Mouse (Mus musculus): ENCODE data around the gene Gm10401. TPM values are rescaled to one million over a fixed set of nuclear protein-coding genes. Genes with fewer than 3 reads are reported as not detected.

The Gm10401 gene
- polyA plus RNA-seq, 1 experiment from 2014 or later = 8.5 TPM

DNA sequence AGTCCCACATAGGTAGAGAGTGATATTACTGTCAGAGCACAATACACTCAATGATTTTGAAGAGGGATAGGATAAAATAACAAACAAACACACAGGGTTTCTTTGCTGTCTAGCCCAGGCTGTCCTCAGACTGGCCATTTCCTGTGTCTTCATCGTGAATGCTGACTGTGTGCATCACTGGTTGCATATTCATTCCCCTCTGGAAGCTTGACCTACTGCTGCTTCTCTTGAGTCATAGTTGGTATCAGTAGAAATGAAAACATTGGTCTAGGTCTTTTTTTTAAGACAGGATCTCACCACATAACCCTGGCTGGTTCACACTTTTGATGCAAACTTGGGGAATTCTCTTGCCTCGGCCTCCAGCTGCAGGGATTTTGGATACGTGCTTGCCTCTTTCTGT lies 28.5 kb downstream of the Gm10401 start:
- Histone ChIP-seq H3K9ac (ENCODE audit: low read depth, low read length) (peak overlapping the region; percentile 44), H3K4me2 (ENCODE audit: low read depth, low read length) (peak overlapping the region; percentile 47; the same call in 1 of the 2 replicates), H3K36me3 (ENCODE audit: control insufficient read depth, insufficient read depth) (no peaks in the 10 kb centered on the region; the same call in 1 of the 2 replicates), H3K4me3 (ENCODE audit: low read depth, low read length) (no peak overlapping the region), H3K27me3 (ENCODE audit: control insufficient read depth, insufficient read depth, low read depth, low read length) (no peaks in the 10 kb centered on the region), H3K27ac (ENCODE audit: low read length) (peak overlapping the region; percentile 98), H3K4me1 (ENCODE audit: control insufficient read depth, low read depth, low read length) (peaks cover 74% of the 10 kb centered on the region), H3K9me3 (replicated peaks; ENCODE audit: control insufficient read depth, low read length) (no peaks in the 10 kb centered on the region)
- no peak for ATAC-seq (ENCODE audit: low read depth)
- WGBS (ENCODE audit: insufficient replicate concordance) = 58% methylated on average over 3 of the region's 3 CpGs

DNA sequence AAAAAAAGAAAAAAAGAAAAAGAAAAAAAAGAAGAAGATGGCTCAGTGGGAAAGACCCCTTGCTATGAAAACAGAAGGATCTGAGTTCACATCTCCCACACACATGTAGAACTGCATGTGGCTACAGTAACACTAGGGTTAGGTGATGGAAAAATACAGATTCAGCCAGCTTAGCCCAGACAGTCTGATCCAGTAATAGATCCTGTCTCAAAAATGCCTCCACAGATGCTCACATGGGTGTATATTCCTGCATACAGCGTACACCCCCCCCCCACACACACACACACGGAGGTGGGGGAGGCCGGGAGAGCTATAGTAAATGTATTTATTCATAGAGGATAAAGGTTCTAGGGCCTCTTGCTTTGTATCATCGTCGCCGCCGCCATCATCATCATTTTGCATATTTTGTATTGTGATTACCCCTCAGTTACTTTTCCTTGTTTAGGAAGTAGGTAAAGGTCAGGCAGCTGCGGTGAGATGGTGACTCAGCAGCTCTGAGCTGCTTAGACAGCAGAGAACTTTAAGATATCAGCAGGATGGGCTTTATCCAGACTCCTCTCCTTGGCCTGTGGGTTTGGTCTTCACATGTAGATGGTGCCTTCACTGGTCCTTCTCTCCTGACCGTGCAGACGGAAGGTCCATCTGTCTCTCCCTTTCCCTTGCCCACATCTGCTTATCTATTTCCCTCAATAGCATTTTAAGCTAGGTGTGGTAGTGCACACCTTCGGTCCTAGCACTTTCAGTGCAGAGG lies 29.2 kb downstream of the Gm10401 start:
- Histone ChIP-seq H3K4me1 (ENCODE audit: control insufficient read depth, low read depth, low read length) (peaks cover 67% of the 10 kb centered on the region), H3K9me3 (replicated peaks; ENCODE audit: control insufficient read depth, low read length) (no peaks in the 10 kb centered on the region), H3K27ac (ENCODE audit: low read length) (peak overlapping the region; percentile 98), H3K27me3 (ENCODE audit: control insufficient read depth, insufficient read depth, low read depth, low read length) (no peaks in the 10 kb centered on the region), H3K36me3 (ENCODE audit: control insufficient read depth, insufficient read depth) (0 out of 2 replicates have a peak, but pooled peaks cover 2% of the 10 kb centered on the region), H3K4me2 (ENCODE audit: low read depth, low read length) (peak overlapping the region; percentile 47), H3K4me3 (ENCODE audit: low read depth, low read length) (peak overlapping the region; percentile 19; the same call in 1 of the 2 replicates), H3K9ac (ENCODE audit: low read depth, low read length) (peak overlapping the region; percentile 44)
- peak; percentile 66 for ATAC-seq (ENCODE audit: low read depth)
- WGBS (ENCODE audit: insufficient replicate concordance) = 26% methylated on average over 11 of the region's 11 CpGs

DNA sequence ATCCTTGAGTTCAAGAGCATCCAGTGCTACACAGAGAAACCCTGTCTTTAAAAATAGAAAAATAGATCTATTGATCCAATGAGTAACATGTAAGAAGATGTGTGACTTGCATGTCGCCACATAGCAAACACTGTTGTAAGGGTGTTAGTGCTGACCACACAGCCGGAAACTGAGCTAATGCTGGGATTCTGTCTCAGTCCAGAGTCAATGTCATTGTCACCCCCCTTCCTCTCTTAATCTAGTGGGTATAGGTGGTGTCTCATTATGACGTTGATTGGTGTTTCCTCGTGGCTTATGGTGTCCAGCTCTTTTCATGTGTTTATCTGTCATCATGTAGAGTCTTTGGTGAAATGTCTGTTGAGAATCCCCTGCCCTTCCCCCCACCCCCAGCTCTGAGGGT lies 31.9 kb downstream of the Gm10401 start:
- Histone ChIP-seq H3K9me3 (replicated peaks; ENCODE audit: control insufficient read depth, low read length) (no peaks in the 10 kb centered on the region), H3K4me3 (ENCODE audit: low read depth, low read length) (no peak overlapping the region), H3K27me3 (ENCODE audit: control insufficient read depth, insufficient read depth, low read depth, low read length) (no peaks in the 10 kb centered on the region), H3K36me3 (ENCODE audit: control insufficient read depth, insufficient read depth) (0 out of 2 replicates have a peak, but pooled peaks cover 2% of the 10 kb centered on the region), H3K4me1 (ENCODE audit: control insufficient read depth, low read depth, low read length) (peaks cover 45% of the 10 kb centered on the region), H3K9ac (ENCODE audit: low read depth, low read length) (no peak overlapping the region), H3K27ac (ENCODE audit: low read length) (no peak overlapping the region), H3K4me2 (ENCODE audit: low read depth, low read length) (no peak overlapping the region)
- WGBS (ENCODE audit: insufficient replicate concordance) = 32% methylated on average over 4 of the region's 4 CpGs
- ATAC-seq (ENCODE audit: low read depth) = no peak

DNA sequence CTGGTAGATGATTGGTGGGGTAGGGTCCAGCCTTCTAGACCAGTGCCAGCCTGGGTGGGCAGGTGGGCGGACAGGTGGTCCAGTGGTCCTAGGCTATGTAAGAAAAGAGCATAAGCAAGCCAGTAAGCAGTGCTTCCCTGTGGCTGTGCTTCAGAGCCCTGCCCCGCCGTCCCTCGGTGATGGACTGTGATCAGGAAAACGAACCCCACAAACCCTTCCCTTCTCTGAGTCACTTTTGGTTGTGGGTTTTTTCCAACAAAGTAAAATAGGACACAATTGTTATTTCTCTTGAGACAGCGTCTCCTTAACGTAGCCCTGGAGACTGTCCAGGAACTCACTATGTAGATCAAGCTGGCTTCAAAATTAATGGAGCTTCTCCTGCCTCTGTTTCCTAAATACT lies 34.7 kb downstream of the Gm10401 start:
- Histone ChIP-seq H3K9me3 (replicated peaks; ENCODE audit: control insufficient read depth, low read length) (no peaks in the 10 kb centered on the region), H3K27me3 (ENCODE audit: control insufficient read depth, insufficient read depth, low read depth, low read length) (no peaks in the 10 kb centered on the region), H3K9ac (ENCODE audit: low read depth, low read length) (no peak overlapping the region), H3K36me3 (ENCODE audit: control insufficient read depth, insufficient read depth) (0 out of 2 replicates have a peak, but pooled peaks cover 2% of the 10 kb centered on the region), H3K4me2 (ENCODE audit: low read depth, low read length) (no peak overlapping the region), H3K4me1 (ENCODE audit: control insufficient read depth, low read depth, low read length) (peaks cover 45% of the 10 kb centered on the region), H3K4me3 (ENCODE audit: low read depth, low read length) (no peak overlapping the region), H3K27ac (ENCODE audit: low read length) (no peak overlapping the region)
- ATAC-seq (ENCODE audit: low read depth) = no peak
- WGBS (ENCODE audit: insufficient replicate concordance) = 81% methylated on average over 7 of the region's 7 CpGs

DNA sequence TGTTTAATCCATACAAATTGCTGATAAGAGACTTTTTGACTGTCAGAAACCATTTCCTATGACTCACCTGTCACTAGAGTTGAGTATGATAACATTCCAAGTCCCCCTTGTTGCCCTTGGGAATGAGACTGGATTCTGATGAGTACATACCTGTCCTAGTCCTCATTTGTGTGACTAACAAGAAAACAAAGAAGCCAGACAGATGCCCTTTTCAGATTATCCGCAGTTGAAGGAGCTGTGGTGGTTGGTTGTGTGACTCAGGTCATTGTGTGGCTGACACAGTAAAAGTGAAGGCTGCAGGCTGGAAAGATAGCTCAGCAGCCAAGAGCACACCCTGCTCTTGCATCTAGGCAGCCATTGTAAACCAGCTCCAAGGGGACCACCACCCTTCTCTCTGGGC lies 35.5 kb downstream of the Gm10401 start:
- H3K9ac ChIP-seq (ENCODE audit: low read depth, low read length) = no peak overlapping the region
- no peaks in the 10 kb centered on the region for H3K9me3 ChIP-seq (replicated peaks; ENCODE audit: control insufficient read depth, low read length)
- no peaks in the 10 kb centered on the region for H3K27me3 ChIP-seq (ENCODE audit: control insufficient read depth, insufficient read depth, low read depth, low read length)
- no peak for ATAC-seq (ENCODE audit: low read depth)
- H3K27ac ChIP-seq (ENCODE audit: low read length) = no peak overlapping the region
- no peak overlapping the region for H3K4me3 ChIP-seq (ENCODE audit: low read depth, low read length)
- no peak overlapping the region for H3K4me2 ChIP-seq (ENCODE audit: low read depth, low read length)
- H3K4me1 ChIP-seq (ENCODE audit: control insufficient read depth, low read depth, low read length) = peaks cover 45% of the 10 kb centered on the region
- 54% methylated on average over 1 of the region's 1 CpGs for WGBS (ENCODE audit: insufficient replicate concordance)
- 0 out of 2 replicates have a peak, but pooled peaks cover 2% of the 10 kb centered on the region for H3K36me3 ChIP-seq (ENCODE audit: control insufficient read depth, insufficient read depth)

DNA sequence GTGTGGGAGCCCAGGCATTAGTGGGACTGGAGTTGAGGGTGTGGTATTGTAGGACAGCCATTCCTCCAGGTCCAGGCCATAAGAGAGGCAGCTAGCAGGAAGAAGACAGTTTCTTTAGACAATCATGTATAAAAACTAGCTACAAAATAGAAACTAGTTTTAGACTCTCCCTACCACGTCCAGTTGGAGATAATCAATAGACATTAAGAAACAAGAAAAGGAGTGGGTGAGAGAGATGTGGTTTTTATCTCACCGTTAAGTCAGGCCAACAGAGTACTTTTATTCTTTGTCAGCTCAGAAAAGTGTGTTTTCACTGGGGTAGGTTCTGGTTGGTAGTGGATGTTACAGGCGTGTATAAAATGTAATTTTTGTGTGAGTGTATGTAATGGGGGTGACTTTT lies 37.1 kb downstream of the Gm10401 start:
- 42% methylated on average over 3 of the region's 3 CpGs for WGBS (ENCODE audit: insufficient replicate concordance)
- Histone ChIP-seq H3K4me2 (ENCODE audit: low read depth, low read length) (no peak overlapping the region), H3K9me3 (replicated peaks; ENCODE audit: control insufficient read depth, low read length) (0 out of 2 replicates have a peak, but pooled peaks cover 3% of the 10 kb centered on the region), H3K27ac (ENCODE audit: low read length) (no peak overlapping the region), H3K27me3 (ENCODE audit: control insufficient read depth, insufficient read depth, low read depth, low read length) (no peaks in the 10 kb centered on the region), H3K36me3 (ENCODE audit: control insufficient read depth, insufficient read depth) (0 out of 2 replicates have a peak, but pooled peaks cover 2% of the 10 kb centered on the region), H3K4me1 (ENCODE audit: control insufficient read depth, low read depth, low read length) (peaks cover 53% of the 10 kb centered on the region), H3K4me3 (ENCODE audit: low read depth, low read length) (no peak overlapping the region), H3K9ac (ENCODE audit: low read depth, low read length) (no peak overlapping the region)
- no peak for ATAC-seq (ENCODE audit: low read depth)

DNA sequence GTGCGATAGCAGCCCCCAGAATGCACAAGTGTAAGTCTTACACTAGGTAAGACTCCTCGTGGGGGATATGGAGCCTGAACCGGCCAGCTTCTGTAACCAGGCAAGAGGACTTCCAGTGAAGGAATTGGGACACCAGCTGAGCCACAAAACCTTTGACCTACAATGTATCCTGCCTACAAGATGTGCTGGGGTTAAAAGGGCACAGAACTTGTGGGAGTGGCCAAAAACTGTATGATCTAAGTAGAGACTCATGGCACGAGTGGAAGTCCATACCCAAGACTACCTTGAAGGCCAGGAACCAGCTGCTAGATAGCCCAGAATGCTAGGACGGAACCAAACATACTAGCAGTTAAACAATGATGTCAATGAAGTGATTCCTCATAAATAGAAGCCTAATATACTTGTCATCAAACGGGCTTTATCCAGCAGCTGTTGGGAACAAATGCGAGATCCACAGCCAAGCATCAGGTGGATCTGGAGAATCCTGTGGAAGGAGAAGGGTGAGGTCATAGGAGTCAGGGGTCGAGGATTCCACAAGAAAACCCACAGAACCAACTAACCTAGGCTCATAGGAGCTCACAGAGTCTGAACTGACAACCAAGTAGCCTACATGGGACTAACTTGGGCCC lies 37.9 kb downstream of the Gm10401 start:
- 70% methylated on average over 8 of the region's 8 CpGs for WGBS (ENCODE audit: insufficient replicate concordance)
- Histone ChIP-seq H3K4me3 (ENCODE audit: low read depth, low read length) (no peak overlapping the region), H3K4me1 (ENCODE audit: control insufficient read depth, low read depth, low read length) (peaks cover 61% of the 10 kb centered on the region), H3K4me2 (ENCODE audit: low read depth, low read length) (no peak overlapping the region), H3K27ac (ENCODE audit: low read length) (peak overlapping the region; percentile 79; the same call in 1 of the 2 replicates), H3K36me3 (ENCODE audit: control insufficient read depth, insufficient read depth) (0 out of 2 replicates have a peak, but pooled peaks cover 2% of the 10 kb centered on the region), H3K9ac (ENCODE audit: low read depth, low read length) (no peak overlapping the region), H3K27me3 (ENCODE audit: control insufficient read depth, insufficient read depth, low read depth, low read length) (no peaks in the 10 kb centered on the region), H3K9me3 (replicated peaks; ENCODE audit: control insufficient read depth, low read length) (0 out of 2 replicates have a peak, but pooled peaks cover 3% of the 10 kb centered on the region)
- ATAC-seq (ENCODE audit: low read depth) = no peak

DNA sequence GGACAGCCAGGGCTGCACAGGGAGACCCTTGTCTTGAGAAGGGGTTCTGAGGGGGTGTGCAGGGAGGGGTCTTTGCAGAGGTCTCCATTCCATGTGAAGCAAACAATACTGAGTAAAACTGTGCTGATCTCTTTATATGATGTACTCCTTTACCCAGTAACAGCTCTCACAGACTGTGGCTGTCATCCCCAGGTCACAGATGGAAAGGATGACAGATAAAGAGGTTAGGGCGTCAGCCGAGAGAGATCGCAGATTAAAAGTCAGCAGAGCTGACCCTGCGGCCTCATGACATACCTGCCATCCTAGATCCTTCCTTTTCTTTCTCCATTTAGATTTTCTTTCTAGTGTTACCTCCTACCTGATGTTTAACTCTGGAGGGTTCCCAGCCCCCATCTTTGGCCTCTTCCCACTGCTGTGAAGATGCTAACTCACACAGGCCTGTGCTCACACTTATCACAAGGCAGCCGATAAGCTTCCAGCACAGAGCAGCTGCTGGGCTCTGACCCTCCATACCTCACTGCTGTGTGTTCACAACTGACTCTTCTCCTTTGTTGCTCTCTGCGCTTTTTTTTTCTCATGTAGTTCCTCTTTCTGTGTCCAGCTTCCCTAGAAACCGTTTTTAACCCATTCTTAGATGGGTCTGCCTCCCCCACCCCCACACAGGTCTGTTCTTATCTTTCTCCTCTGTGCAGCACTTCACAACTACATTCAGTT lies 39.4 kb downstream of the Gm10401 start:
- H3K27me3 ChIP-seq (ENCODE audit: control insufficient read depth, insufficient read depth, low read depth, low read length) = no peaks in the 10 kb centered on the region
- H3K4me1 ChIP-seq (ENCODE audit: control insufficient read depth, low read depth, low read length) = peaks cover 75% of the 10 kb centered on the region
- H3K27ac ChIP-seq (ENCODE audit: low read length) = peak overlapping the region; percentile 79
- H3K4me3 ChIP-seq (ENCODE audit: low read depth, low read length) = peak overlapping the region; percentile 20
- ATAC-seq (ENCODE audit: low read depth) = peak; percentile 77
- H3K36me3 ChIP-seq (ENCODE audit: control insufficient read depth, insufficient read depth) = no peaks in the 10 kb centered on the region
- 7% methylated on average over 7 of the region's 7 CpGs for WGBS (ENCODE audit: insufficient replicate concordance)
- H3K9ac ChIP-seq (ENCODE audit: low read depth, low read length) = peak overlapping the region; percentile 10; the same call in 1 of the 2 replicates
- 0 out of 2 replicates have a peak, but pooled peaks cover 3% of the 10 kb centered on the region for H3K9me3 ChIP-seq (replicated peaks; ENCODE audit: control insufficient read depth, low read length)
- peak overlapping the region; percentile 54 for H3K4me2 ChIP-seq (ENCODE audit: low read depth, low read length)

Measured in liver, embryonic 16.5 days (tissue).